Mouse (Mus musculus) cerebellum, adult 9-11 months (tissue): ENCODE measurements around the gene Slco1c1.
"Not testable (repeated sequence)": the region's sequence is repeated elsewhere in the genome, so short reads cannot be mapped to it uniquely, and the experiment has no call there.

Source experiments
- DNase-seq: peaks from one replicate; pipeline ENCODE4 v3.0.0; 2022

The Slco1c1 gene

DNA sequence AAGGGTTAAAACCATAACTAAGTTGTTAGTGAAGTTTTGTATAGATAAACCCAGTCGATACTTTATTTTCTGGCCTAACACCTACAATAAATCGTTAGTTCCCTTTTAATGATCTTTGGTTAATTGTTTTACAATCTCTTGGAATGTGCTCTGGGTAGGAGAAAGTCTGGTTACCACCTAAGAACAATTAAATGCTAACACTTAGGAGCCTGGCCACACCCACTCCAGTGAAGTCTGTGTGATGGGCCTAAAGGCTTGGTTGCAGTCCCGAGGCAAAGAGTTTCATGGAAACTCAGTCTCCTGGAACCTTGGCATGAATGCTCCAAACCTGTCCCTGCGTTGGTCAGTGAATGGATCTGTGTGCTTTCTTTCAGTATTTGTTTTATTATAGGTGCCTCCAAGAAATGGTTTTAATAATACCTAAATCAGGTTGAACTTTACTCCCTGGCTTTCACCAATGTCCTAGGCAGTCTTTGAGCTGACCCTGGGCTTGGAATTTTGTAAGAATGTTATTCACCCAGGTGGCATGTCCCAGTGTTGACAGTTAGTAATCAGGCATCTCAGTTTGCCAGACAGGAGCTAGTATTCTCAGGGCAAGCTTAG lies 66.5 kb downstream of the Slco1c1 start:
- not testable (repeated sequence) for DNase-seq

DNA sequence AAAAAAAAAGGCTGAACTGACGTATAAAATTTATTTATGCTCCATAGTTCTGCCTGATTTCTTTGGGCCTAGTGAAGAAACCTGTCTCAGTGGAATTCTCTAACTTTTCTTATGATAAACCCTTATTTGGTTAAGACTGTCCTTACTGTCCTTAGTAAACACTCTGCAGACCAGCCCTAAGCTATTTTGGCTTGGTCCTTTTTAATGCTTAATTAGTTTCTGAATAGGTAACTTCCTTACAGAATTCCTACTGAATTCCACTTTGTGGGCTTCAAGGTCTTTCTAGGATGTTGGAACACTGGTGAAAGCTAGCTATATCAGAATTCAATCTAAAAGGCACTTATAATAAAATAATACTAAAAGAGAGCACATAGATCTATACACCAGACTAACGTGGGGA lies 71.9 kb downstream of the Slco1c1 start:
- DNase-seq: no peak

DNA sequence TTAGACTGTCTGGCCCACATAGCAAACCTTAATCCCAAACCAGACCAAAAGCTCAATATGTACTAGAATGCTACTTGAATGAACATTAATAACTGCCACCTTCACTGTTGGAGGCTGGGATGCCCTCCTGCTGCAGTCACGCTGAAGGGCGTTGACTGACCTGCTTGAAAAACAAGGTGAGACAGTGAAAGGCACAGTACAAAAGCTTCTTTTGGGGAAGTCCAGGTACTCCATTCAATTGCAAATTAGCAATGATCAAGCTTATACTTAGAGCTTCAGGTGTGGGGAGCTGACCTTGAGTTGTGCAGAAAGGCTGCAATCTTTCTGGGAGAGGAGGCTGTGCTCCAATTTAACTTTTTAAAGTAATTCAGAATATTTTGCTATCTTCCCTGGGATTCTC lies 72.9 kb downstream of the Slco1c1 start:
- no peak for DNase-seq

DNA sequence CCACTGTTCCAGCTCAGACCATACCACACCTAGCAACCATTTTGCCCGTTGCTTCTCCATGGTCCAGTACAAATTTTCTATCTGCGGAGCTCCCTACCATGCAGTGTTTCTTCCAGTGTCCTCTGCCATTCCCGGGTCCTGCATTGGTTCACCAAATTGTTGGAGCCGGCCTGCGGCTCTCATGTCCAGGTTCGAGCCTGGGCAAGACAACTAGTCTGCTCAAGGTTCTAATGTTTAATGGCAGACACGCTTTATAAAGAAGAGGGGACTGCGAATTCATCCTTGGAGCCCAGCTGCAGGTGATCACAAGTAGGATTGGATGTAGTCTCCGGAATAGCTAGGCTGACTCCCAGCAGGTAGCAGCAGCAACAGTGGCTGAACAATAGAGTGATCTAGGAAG lies 76.8 kb downstream of the Slco1c1 start:
- DNase-seq: no peak

GRCm38 (mm10) chr6:141610702-141611260 lies 86.6 kb downstream of the Slco1c1 start:
- no peak for DNase-seq

GRCm38 (mm10) chr6:141614017-141614416 lies 89.8 kb downstream of the Slco1c1 start:
- no peak for DNase-seq

GRCm38 (mm10) chr6:141615348-141615747 lies 91.2 kb downstream of the Slco1c1 start:
- DNase-seq: no peak
